Mouse (Mus musculus): ENCODE results near the gene Cux1.

Gene Cux1

GRCm38 (mm10) chr5:136540055-136540838 is 27.0 kb downstream of the Cux1 start:
- DNase-seq (ENCODE audit: low spot score in 2 of 2), result no peak

DNA sequence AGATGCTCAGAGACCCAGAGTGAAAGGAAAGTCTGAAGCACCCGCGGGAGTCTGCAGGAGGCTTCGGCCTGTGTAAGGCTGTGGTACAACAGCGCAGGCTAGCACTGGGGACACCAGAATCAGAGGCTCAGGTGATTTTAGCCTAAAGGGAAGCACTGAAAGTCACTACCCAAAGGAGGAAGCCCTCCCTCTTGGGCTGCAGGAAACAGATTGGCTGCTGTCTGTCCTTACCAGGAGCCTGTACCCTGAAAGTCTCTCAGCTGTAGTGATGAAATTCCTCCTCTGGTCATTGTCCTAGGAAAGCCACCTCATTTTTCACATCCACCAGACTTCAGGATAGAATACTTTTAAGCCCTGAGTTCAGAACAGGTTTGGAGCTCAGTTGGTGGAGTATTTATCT is 30.5 kb downstream of the Cux1 start:
- DNase-seq (ENCODE audit: low spot score in 2 of 2), result no peak

DNA sequence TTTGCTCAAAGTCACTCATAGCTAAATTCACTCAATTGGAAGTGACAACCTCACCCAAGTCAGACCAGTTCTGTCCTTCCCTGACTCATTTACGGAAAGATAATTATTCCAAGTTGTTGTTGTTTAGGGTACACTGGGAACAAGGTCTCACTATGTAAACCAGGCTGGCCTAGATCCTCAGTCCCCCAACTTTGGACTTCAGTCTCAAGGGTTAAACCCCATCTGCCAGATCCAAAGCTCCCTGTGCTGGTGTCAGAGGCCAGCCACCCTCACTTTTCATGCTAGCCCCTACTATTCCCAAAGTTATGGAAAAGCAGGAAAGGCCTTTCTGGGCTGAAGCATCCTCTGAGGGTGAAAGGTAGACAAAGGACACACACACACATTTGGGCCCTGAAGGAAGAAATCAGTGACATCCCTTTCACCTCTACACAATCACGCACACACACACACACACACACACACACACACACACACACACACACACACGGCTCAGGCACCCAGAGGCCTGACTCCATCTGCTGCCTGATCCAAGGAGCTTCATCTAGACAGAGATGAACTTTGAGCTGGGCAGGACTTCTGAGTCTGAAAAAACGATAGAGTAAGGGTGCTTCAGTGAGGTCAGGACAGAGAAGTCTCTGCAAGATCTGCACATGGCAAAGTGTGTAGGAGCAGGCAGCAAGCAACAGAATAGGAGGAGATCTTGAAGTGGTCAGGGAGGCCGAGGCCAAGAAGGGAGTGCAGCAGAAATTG is 31.1 kb downstream of the Cux1 start:
- DNase-seq (ENCODE audit: low spot score in 2 of 2), result no peak

GRCm38 (mm10) chr5:136535204-136535603 is 32.1 kb downstream of the Cux1 start:
- DNase-seq (ENCODE audit: low spot score in 2 of 2), result no peak

GRCm38 (mm10) chr5:136533371-136534276 is 33.7 kb downstream of the Cux1 start:
- no peak for DNase-seq (ENCODE audit: low spot score in 2 of 2)

DNA sequence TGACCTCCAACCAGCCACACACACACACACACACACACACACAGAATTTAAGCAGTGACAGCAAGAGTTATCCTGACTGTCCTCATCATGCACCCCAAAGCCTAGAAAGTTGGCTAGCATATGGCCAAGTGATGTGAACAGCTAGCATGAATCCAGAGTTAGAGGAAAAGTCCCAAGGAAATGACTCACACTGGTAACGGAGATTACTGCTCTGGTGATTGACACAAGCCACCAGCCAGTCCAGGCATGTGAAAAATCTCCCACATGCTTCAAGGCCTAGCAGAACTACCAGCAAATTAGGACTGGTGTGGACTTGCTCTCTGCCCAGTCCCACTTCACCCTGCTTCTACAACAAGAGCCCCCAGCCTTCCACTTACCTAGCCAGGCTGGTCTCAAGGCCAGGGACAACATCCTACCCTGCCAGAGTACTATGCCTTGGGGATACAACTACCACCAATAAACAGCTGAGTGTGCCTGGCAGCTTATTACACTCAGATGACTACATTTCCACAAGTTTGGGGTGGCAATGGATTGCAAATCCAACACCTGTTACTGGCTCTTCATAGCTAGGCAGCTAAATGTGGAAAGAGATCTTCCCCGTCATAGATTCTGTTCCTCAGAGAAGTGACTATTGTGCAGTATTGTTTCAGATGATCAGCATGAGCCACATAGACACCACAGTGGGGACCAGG is 35.5 kb downstream of the Cux1 start:
- DNase-seq (ENCODE audit: low spot score in 2 of 2), result no peak

GRCm38 (mm10) chr5:136530931-136531330 is 36.4 kb downstream of the Cux1 start:
- DNase-seq (ENCODE audit: low spot score in 2 of 2), result no peak

DNA sequence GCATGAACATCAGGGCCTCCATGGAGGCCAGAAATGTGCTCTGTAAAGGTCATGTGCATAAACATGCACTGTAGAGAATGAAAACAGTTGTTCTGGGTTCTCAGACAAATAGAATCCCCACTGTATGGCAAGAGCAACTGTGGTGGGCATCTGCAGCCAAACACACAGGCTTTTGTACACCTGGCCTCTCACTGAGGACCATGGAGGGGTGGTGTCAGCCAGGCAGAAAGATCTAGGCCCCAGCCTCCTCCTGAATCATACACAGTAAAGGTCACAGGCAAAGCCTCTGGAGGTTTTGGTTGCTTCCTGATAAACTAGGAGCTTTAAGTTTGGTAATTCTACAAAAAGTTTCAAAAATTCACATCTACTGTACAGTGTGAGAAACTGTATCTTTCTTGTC is 38.1 kb downstream of the Cux1 start:
- no peak for DNase-seq (ENCODE audit: low spot score in 2 of 2)

DNA sequence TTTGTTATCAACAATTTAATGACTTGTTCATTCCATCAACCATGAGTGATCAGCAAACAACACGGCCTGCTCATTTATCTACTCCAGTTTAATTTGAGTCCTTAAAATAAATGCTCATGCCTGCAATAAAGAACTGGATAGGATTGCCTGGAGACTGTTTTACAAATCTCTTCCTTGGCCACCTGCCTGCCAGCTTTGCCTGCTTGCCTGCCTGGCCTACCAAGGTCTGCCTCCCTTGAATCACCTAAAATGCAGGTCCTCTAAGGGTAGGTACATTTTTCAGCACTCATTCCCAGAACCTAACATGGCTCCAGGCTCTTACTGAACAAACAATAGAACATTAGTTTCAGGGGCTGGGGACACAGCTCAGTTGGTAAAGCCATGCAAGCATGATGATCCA is 39.4 kb downstream of the Cux1 start:
- no peak for DNase-seq (ENCODE audit: low spot score in 2 of 2)

DNA sequence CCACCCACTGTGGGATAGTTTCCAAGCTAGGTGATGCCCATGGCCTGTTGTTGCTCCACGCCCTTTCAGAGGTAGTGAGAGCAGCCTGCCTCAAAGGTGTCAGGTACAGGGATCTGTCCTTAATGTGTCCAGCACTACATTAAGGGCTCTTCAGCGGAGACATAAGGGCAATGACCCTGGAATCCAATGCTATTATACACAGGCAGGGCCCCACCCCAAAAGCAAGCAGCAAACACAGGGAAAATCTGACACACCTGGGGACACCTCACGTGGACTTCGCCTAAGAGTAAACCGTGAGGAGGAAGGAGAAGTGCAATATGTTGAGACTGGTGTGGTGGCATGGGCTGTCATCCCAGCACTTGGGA is 40.8 kb downstream of the Cux1 start:
- DNase-seq (ENCODE audit: low spot score in 2 of 2), result no peak

GRCm38 (mm10) chr5:136525896-136526544 is 41.3 kb downstream of the Cux1 start:
- DNase-seq (ENCODE audit: low spot score in 2 of 2), result no peak

DNA sequence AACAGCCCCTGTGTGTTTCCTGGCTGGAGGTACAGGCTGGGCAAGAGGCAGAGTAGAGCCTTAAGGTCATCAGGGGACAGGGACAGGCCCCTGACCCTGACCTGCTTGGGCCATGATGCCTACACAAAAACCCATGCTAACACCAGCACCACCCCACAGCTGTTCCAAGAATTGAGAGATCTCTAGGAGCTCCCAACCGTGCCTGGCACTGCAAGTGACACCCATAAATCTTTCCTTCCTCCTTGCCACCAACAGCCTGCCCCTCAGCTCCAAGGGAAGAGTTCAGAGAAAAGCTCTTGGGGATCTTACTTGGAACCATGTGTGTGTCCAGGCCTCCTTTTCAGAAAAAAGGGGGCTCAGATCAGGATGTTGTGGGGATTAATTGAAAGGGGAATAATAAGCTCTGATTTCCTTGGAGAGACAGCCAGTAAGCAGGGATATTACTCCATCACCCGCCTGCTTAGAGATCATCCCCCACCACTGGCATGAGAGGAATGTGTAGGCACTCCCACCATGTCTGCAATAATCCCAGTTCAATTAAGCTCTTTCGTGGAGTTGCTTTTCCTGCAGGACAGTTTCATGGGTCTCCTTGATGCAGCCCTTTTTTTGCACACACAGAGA is 44.3 kb downstream of the Cux1 start:
- no peak for DNase-seq (ENCODE audit: low spot score in 2 of 2)

DNA sequence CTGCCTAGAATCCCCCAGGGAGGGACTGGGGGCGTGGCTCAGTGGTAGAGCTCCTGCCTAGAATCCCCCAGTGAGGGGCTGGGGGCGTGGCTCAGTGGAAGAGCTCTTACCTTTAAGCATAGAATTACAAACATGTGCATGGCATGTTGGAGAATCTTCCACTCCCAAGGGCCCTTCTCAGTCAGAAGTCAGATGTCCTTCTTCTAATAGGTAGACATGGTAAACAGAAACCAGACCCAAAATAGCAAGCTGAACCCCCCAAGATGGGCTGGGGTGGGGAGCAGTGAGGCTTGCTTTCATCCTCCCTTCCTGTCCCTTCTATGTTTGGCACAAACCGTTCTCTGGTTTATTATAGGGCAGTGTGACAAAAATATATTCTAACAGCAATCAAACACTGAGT is 45.6 kb downstream of the Cux1 start:
- DNase-seq (ENCODE audit: low spot score in 2 of 2), result no peak

DNA sequence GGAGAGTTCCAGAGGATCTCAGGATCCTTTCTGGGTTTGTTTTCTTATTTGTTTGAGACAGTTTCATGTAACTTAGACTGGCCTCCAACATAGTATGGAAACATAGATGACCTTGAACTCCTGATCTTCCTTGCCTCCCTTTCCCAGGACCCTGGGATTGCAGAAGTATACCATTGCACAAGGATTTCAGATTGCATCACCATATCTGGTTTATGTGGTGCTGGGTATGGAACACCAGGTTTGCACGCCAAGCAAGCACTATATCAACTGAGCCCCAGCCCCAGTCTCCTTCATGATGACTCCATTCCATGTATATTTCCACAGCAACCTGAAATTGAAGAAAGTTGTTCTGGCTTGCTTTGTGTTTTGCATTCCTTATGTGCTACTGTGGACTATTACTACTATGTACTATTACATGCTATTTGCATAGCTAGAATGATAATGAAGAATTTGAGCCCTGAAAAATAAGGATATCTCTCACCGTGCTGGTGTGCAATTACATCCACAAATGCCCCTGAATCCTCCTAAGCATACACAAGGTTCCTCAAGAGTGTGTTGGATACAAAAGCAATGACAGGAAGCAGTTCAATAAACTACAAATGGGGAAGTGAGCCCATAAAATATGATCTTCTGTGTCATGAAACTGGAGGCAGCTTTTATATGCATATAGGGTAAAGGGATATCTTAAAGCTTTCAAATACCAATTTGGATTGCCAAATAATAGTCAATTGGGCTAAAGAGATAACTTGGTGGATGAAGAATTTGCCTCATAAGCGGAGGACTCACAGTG is 48.4 kb downstream of the Cux1 start:
- no peak for DNase-seq (ENCODE audit: low spot score in 2 of 2)

- DNase-seq (ENCODE audit: low spot score in 2 of 2), result no peak
Observed at GRCm38 (mm10) chr5:136517510-136517909, 49.8 kb downstream of the Cux1 start.

GRCm38 (mm10) chr5:136516593-136516992 is 50.7 kb downstream of the Cux1 start:
- DNase-seq (ENCODE audit: low spot score in 2 of 2), result no peak

DNA sequence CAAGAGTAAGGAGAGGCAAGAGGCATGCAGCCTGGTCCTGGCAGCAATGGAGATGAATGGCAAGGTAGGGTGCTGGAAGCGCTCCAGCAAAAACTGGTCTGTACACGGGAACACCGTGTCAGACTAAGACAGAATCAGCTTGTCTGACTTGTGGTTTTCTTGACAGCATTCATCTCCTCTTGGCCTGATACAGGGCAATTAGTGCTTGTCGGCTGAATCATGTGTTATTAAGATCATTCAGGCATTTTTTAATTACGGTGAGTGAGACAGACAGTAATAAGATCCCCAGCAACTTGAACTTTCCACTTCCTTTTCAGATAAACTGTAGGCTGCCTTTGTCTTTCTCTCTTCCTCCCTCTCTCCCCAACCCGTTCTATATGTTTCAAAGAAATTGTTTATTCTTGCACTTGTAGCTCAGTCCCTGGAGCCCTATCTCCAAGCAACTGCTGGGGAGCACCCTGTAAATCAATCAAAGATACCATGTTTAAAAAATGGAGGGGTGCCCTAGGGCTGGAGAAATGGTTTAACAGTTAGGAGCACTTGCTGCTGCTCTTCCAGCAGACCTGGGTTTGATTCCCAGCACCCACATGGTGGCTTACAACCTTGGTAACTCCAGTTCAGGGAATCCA is 53.1 kb downstream of the Cux1 start:
- no peak for DNase-seq (ENCODE audit: low spot score in 2 of 2)

GRCm38 (mm10) chr5:136512103-136512674 is 55.1 kb downstream of the Cux1 start:
- no peak for DNase-seq (ENCODE audit: low spot score in 2 of 2)

DNA sequence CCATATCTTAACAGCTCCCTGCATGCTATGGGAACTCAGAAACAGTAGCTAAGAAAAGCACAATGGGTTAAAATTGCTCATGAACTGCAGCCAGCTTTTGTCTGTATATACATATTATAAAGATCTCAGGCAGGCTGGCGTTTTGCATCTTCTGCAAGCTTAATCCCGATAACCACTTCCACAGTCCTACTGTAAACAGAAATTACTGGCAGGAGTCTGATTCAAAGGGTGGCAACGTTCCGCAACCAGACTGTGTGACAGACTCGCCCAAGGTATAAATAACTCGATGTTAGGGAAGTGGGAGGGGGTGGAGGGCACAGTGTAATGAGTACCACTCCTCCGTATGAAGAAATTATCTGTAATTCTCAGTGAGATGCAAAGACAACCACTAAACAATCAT is 55.9 kb downstream of the Cux1 start:
- no peak for DNase-seq (ENCODE audit: low spot score in 2 of 2)
